Mouse (Mus musculus) intestine, postnatal 0 days (tissue): Measurements from ENCODE around the gene D930007J09Rik. TPM values are rescaled to one million over a fixed set of nuclear protein-coding genes. Genes with fewer than 3 reads are reported as not detected.

Source experiments
- ATAC-seq: fragments of 200-750 bp; cut with Nextera tagmentation; 2 replicates; pipeline ENCODE4 v1.8.0; 2017; ENCODE audit warnings: mild to moderate bottlenecking, moderate TSS enrichment, moderate library complexity
- H3K27ac ChIP-seq: fragments of 300-500 bp; sonication (generic); 2 replicates; pipeline ENCODE4 v1.5.1; 2014; ENCODE audit warnings: mild to moderate bottlenecking, low read depth, low read length, moderate library complexity
- H3K27me3 ChIP-seq: fragments of 300-500 bp; sonication (generic); replicated peaks from 2 replicates; pipeline ENCODE4 v1.6.1; 2014; ENCODE audit warnings: low read length, mixed read lengths; ENCODE audit not compliant: control insufficient read depth, insufficient read depth
- H3K36me3 ChIP-seq: fragments of 300-500 bp; sonication (generic); 2 replicates; pipeline ENCODE4 v1.6.1; 2014; ENCODE audit warnings: mild to moderate bottlenecking, moderate library complexity; ENCODE audit not compliant: control insufficient read depth, insufficient read depth
- H3K4me1 ChIP-seq: fragments of 300-500 bp; sonication (generic); replicated peaks from 2 replicates; pipeline ENCODE4 v1.6.1; 2014; ENCODE audit warnings: antibody characterized with exemption, low read length, mixed read lengths; ENCODE audit not compliant: control insufficient read depth, insufficient read depth
- H3K4me2 ChIP-seq: fragments of 300-500 bp; sonication (generic); replicated peaks from 2 replicates; pipeline ENCODE4 v1.6.1; 2014; ENCODE audit warnings: low read depth, mild to moderate bottlenecking, moderate library complexity
- H3K4me3 ChIP-seq: fragments of 300-500 bp; sonication (generic); 2 replicates; pipeline ENCODE4 v1.5.1; 2014; ENCODE audit warnings: low read depth, low read length
- H3K9ac ChIP-seq: fragments of 300-500 bp; sonication (generic); 2 replicates; pipeline ENCODE4 v1.6.1; 2014; ENCODE audit warnings: mild to moderate bottlenecking, low read depth, low read length
- H3K9me3 ChIP-seq: fragments of 300-500 bp; sonication (generic); 2 replicates; pipeline ENCODE4 v1.6.1; 2016; ENCODE audit warnings: mixed run types; ENCODE audit not compliant: control insufficient read depth
- CTCF ChIP-seq: sonication (generic); IDR thresholded peaks from 2 replicates; pipeline ENCODE4 v1.5.1; 2016; ENCODE audit warnings: low read depth, mild to moderate bottlenecking, control low read depth, antibody characterized with exemption, moderate library complexity
- WGBS: fragments of 180-500 bp; shearing (Covaris S2); extraction: QIAGEN DNeasy Blood & Tissue Kit; methylation state at CpG from one replicate; pipeline ENCODE4 v1.1.7; 2014; 5-methylcytosine and 5-hydroxymethylcytosine counted together
- polyA plus RNA-seq: library from polyadenylated mRNA; unstranded; fragments of >200 nt; fragmentation: Nextera tagmentation; extraction: Ambion mirVana; gene quantifications from 2 replicates; pipeline ENCODE4 v1.2.1, GENCODE M21; 2015

D930007J09Rik gene
- not detected in 2 replicates for polyA plus RNA-seq

GRCm38 (mm10) chr13:32802259-32803081 is at the start of gene D930007J09Rik:
Gene D930007J09Rik, minus strand, starts transcription at chr13:32802849.
- H3K27ac ChIP-seq: peak within 1 kb of the TSS; percentile 74
- peak within 1 kb of the TSS; percentile 75 for H3K4me3 ChIP-seq
- no peak for TF ChIP-seq CTCF
- H3K27me3 ChIP-seq: no peaks in the 10 kb centered on the region
- peak within 1 kb of the TSS; percentile 76 for H3K4me2 ChIP-seq
- no peaks in the 10 kb centered on the region for H3K9me3 ChIP-seq
- H3K9ac ChIP-seq: peak within 1 kb of the TSS; percentile 72
- ATAC-seq: peak; percentile 53
- WGBS: under 1% methylated on average over 94 of the region's 95 CpGs
- H3K36me3 ChIP-seq: peaks cover 10% of the 10 kb centered on the region
- no peaks in the 10 kb centered on the region for H3K4me1 ChIP-seq

GRCm38 (mm10) chr13:32851967-32852366 is 49.3 kb upstream of the D930007J09Rik start:
- Histone ChIP-seq H3K36me3 (peaks cover 12% of the 10 kb centered on the region), H3K4me1 (peaks cover 8% of the 10 kb centered on the region), H3K9me3 (no peaks in the 10 kb centered on the region), H3K4me3 (no peak overlapping the region), H3K4me2 (0 out of 2 replicates have a peak overlapping the region, but pooled peaks have one; percentile 2), H3K27me3 (no peaks in the 10 kb centered on the region), H3K9ac (no peak overlapping the region), H3K27ac (peak overlapping the region; percentile 77; the same call in 1 of the 2 replicates)
- 10% methylated on average over 7 of the region's 7 CpGs for WGBS
- peak; percentile 92 for TF ChIP-seq CTCF
- no peak for ATAC-seq

- Histone ChIP-seq H3K4me3 (peak within 1 kb of the TSS; percentile 44), H3K9ac (peak within 1 kb of the TSS; percentile 53)
Observed at GRCm38 (mm10) chr13:32850668-32851404, 48.2 kb upstream of the D930007J09Rik start, which contains the start of gene Serpinb1a. Gene Serpinb1a, minus strand, starts transcription at chr13:32851185.

GRCm38 (mm10) chr13:32850156-32850555 is 47.5 kb upstream of the D930007J09Rik start:
- no peak for ATAC-seq
- peak overlapping the region; percentile 95 for H3K27ac ChIP-seq
- H3K9ac ChIP-seq: peak overlapping the region; percentile 53
- H3K4me3 ChIP-seq: peak overlapping the region; percentile 44
- WGBS: 14% methylated on average over 1 of the region's 1 CpGs
- no peak for TF ChIP-seq CTCF
- peaks cover 8% of the 10 kb centered on the region for H3K4me1 ChIP-seq
- H3K36me3 ChIP-seq: peaks cover 23% of the 10 kb centered on the region
- no peaks in the 10 kb centered on the region for H3K27me3 ChIP-seq
- H3K4me2 ChIP-seq: peak overlapping the region; percentile 68
- H3K9me3 ChIP-seq: no peaks in the 10 kb centered on the region

More at GRCm38 (mm10) chr13:32850668-32851404, 48.2 kb upstream of the D930007J09Rik start, which contains the start of gene Serpinb1a:
- WGBS: 21% methylated on average over 10 of the region's 10 CpGs
- ATAC-seq: peak; percentile 35
- Histone ChIP-seq H3K4me1 (peaks cover 8% of the 10 kb centered on the region), H3K9me3 (no peaks in the 10 kb centered on the region), H3K36me3 (peaks cover 16% of the 10 kb centered on the region), H3K27me3 (no peaks in the 10 kb centered on the region), H3K4me2 (peak within 1 kb of the TSS; percentile 68), H3K27ac (peak within 1 kb of the TSS; percentile 95)
- TF ChIP-seq CTCF: no peak

- H3K4me1 ChIP-seq: peaks cover 8% of the 10 kb centered on the region
- no peaks in the 10 kb centered on the region for H3K9me3 ChIP-seq
- H3K27ac ChIP-seq: peak overlapping the region; percentile 95
- peak overlapping the region; percentile 44 for H3K4me3 ChIP-seq
- H3K4me2 ChIP-seq: peak overlapping the region; percentile 68
- peaks cover 25% of the 10 kb centered on the region for H3K36me3 ChIP-seq
- no peak for TF ChIP-seq CTCF
- H3K9ac ChIP-seq: peak overlapping the region; percentile 53
- H3K27me3 ChIP-seq: no peaks in the 10 kb centered on the region
- ATAC-seq: peak; percentile 76
Observed at GRCm38 (mm10) chr13:32849531-32850123, 47.0 kb upstream of the D930007J09Rik start.
